Mouse (Mus musculus): ENCODE data around the gene Tigd4. TPM values are rescaled to one million over a fixed set of nuclear protein-coding genes. Genes with fewer than 3 reads are reported as not detected.

The Tigd4 gene
- polyA plus RNA-seq, 1 experiment from 2014 or later, result not detected

Other genes with a start within 250 kb of the Tigd4 start
- 0.36 and 0.45 TPM in 2 replicates for gene Fhdc1, start 113.1 kb upstream of the Tigd4 start, polyA plus RNA-seq (2015; fragmentation: Nextera tagmentation; extraction: Ambion mirVana)
- 49.5 and 50.5 TPM in 2 replicates for gene Arfip1, start 10.9 kb upstream of the Tigd4 start, polyA plus RNA-seq (2015; fragmentation: Nextera tagmentation; extraction: Ambion mirVana)
- 13.5 and 15.5 TPM in 2 replicates for gene Tmem154, start 72.6 kb downstream of the Tigd4 start, polyA plus RNA-seq (2015; fragmentation: Nextera tagmentation; extraction: Ambion mirVana)
- 15.0 and 18.2 TPM in 2 replicates for gene Fbxw7, start 221.7 kb downstream of the Tigd4 start, polyA plus RNA-seq (2015; fragmentation: Nextera tagmentation; extraction: Ambion mirVana)